ENCODE assay signal across 10 mouse cellular contexts in genomic region chr8:70501820-70502529, GRCm38 (mm10). TPM values are rescaled to one million over a fixed set of nuclear protein-coding genes. Genes with fewer than 3 reads are reported as not detected.
DNase-seq lines count a peak whose midpoint lies in the region; ATAC-seq lines count a peak whose summit lies in the region.
"Had no signal": no experiment of that assay in that cellular context is flagged by ENCODE, and none has a peak within 500 bp of the region (broad histone marks: within the 10 kb centered on the region; RNA-seq: fewer than 3 reads in every experiment).

No protein-coding gene starts in this region.

- H3K9me3 ChIP-seq in kidney, embryonic 15.5 days (replicated peaks), result no peaks in the 10 kb centered on the region
- no peaks in the 10 kb centered on the region for H3K9me3 ChIP-seq in heart, embryonic 13.5 days
- H3K9me3 ChIP-seq in liver, embryonic 12.5 days (replicated peaks), result no peaks in the 10 kb centered on the region
- H3K9me3 ChIP-seq: midbrain, embryonic 12.5 days had no signal

- H3K4me1 ChIP-seq in kidney, embryonic 15.5 days, result peaks cover 63% of the 10 kb centered on the region
- H3K4me1 ChIP-seq in heart, embryonic 13.5 days, result peaks cover 67% of the 10 kb centered on the region
- peaks cover 81% of the 10 kb centered on the region for H3K4me1 ChIP-seq in liver, embryonic 12.5 days

- H3K27ac ChIP-seq in kidney, embryonic 15.5 days, result no peak overlapping the region
- no peak overlapping the region for H3K27ac ChIP-seq in heart, embryonic 13.5 days (replicated peaks)
- peak overlapping the region; percentile 62; the same call in 1 of the 2 replicates for H3K27ac ChIP-seq in liver, embryonic 12.5 days
- H3K27ac ChIP-seq: midbrain, embryonic 12.5 days had no signal

- no peak for DNase-seq in kidney, adult 9 months
- DNase-seq in cerebellum, postnatal 25 days, result peak; percentile 65 to 72
- DNase-seq in thymus, adult 18-20 months, result no peak
- DNase-seq: thymus, postnatal 14 days had no signal

- peak overlapping the region; percentile 29; the same call in 1 of the 2 replicates for H3K4me2 ChIP-seq in kidney, embryonic 15.5 days
- peak overlapping the region; percentile 58 for H3K4me2 ChIP-seq in heart, embryonic 13.5 days
- peak overlapping the region; percentile 75 for H3K4me2 ChIP-seq in liver, embryonic 12.5 days

- H3K27me3 ChIP-seq in kidney, embryonic 15.5 days, result peaks cover 72% of the 10 kb centered on the region
- peaks cover 72% of the 10 kb centered on the region for H3K27me3 ChIP-seq in heart, embryonic 13.5 days (replicated peaks)
- H3K27me3 ChIP-seq in liver, embryonic 12.5 days (replicated peaks), result peaks cover 68% of the 10 kb centered on the region

- no peak overlapping the region for H3K9ac ChIP-seq in kidney, embryonic 15.5 days
- H3K9ac ChIP-seq in heart, embryonic 13.5 days, result peak overlapping the region; percentile 57
- peak overlapping the region; percentile 39 for H3K9ac ChIP-seq in liver, embryonic 12.5 days
- H3K9ac ChIP-seq: midbrain, embryonic 12.5 days had no signal

- peaks cover 3% of the 10 kb centered on the region for H3K36me3 ChIP-seq in kidney, embryonic 15.5 days
- peaks cover 14% of the 10 kb centered on the region for H3K36me3 ChIP-seq in heart, embryonic 13.5 days
- H3K36me3 ChIP-seq in liver, embryonic 12.5 days, result peaks cover 17% of the 10 kb centered on the region

- 10% methylated on average over 23 of the region's 23 CpGs for whole genome bisulfite sequencing in kidney, embryonic 15.5 days
- WGBS in heart, embryonic 13.5 days, result 12% methylated on average over 23 of the region's 23 CpGs
- WGBS in liver, embryonic 12.5 days (ENCODE audit: insufficient replicate concordance), result 14% methylated on average over 23 of the region's 23 CpGs

- no peak for ATAC-seq in kidney, embryonic 15.5 days (replicated peaks; ENCODE audit: low FRiP score)
- no peak for ATAC-seq in heart, embryonic 13.5 days (ENCODE audit: extremely low read depth, insufficient number of reproducible peaks, low FRiP score, low TSS enrichment)
- ATAC-seq in liver, embryonic 12.5 days, result no peak
- ATAC-seq in erythroid progenitor cell, adult 5-6 weeks (replicated peaks; ENCODE audit: low FRiP score, poor library complexity, severe bottlenecking), result no peak
- ATAC-seq in megakaryocyte, adult 5-6 weeks (ENCODE audit: poor library complexity, severe bottlenecking), result no peak

- H3K4me3 ChIP-seq in kidney, embryonic 15.5 days (replicated peaks), result no peak overlapping the region
- peak overlapping the region; percentile 29 for H3K4me3 ChIP-seq in heart, embryonic 13.5 days
- H3K4me3 ChIP-seq in liver, embryonic 12.5 days, result peak overlapping the region; percentile 28

RNA-seq across cellular contexts. Expression of gene Rex1bd, which starts 4.6 kb away (rescaled TPM):
- 128 and 133 TPM in 2 replicates for polyA plus RNA-seq in kidney, embryonic 15.5 days (2015; fragmentation: Nextera tagmentation; extraction: Ambion mirVana)
- polyA plus RNA-seq in heart, embryonic 13.5 days (2015; fragmentation: Nextera tagmentation; extraction: Ambion mirVana), result 116 and 125 TPM in 2 replicates
- 85.6 and 86.6 TPM in 2 replicates for polyA plus RNA-seq in liver, embryonic 12.5 days (2016; fragmentation: Nextera tagmentation; extraction: Ambion mirVana)
- total RNA-seq in erythroid progenitor cell, adult 5-6 weeks (2015; ENCODE audit: low replicate concordance), result 22.3 TPM in 1 of 2 replicates, not detected in the other
- total RNA-seq in erythroid progenitor cell, adult 5-6 weeks (2017; ENCODE audit: low replicate concordance), result 17.8 and 19.6 TPM in 2 replicates
- 40.4 and 47.5 TPM in 2 replicates for total RNA-seq in megakaryocyte, adult 5-6 weeks (2015)
- 37.3 and 43.7 TPM in 2 replicates for total RNA-seq in megakaryocyte, adult 5-6 weeks (2017)

RNA-seq across cellular contexts. Expression of gene Uba52, which starts 8.6 kb away (rescaled TPM):
- polyA plus RNA-seq in kidney, embryonic 15.5 days (2015; fragmentation: Nextera tagmentation; extraction: Ambion mirVana), result 954 and 1,022 TPM in 2 replicates
- 842 and 891 TPM in 2 replicates for polyA plus RNA-seq in heart, embryonic 13.5 days (2015; fragmentation: Nextera tagmentation; extraction: Ambion mirVana)
- polyA plus RNA-seq in liver, embryonic 12.5 days (2016; fragmentation: Nextera tagmentation; extraction: Ambion mirVana), result 841 and 876 TPM in 2 replicates
- 1,194 and 1,251 TPM in 2 replicates for total RNA-seq in erythroid progenitor cell, adult 5-6 weeks (2015; ENCODE audit: low replicate concordance)
- total RNA-seq in erythroid progenitor cell, adult 5-6 weeks (2017; ENCODE audit: low replicate concordance), result 418 and 1,480 TPM in 2 replicates
- total RNA-seq in megakaryocyte, adult 5-6 weeks (2015), result 2,237 and 2,370 TPM in 2 replicates
- total RNA-seq in megakaryocyte, adult 5-6 weeks (2017), result 4,162 and 4,635 TPM in 2 replicates

RNA-seq across cellular contexts. Expression of gene Crlf1, which starts 9.0 kb away (rescaled TPM):
- 21.1 and 24.1 TPM in 2 replicates for polyA plus RNA-seq in kidney, embryonic 15.5 days (2015; fragmentation: Nextera tagmentation; extraction: Ambion mirVana)
- polyA plus RNA-seq in heart, embryonic 13.5 days (2015; fragmentation: Nextera tagmentation; extraction: Ambion mirVana), result 3.7 and 5.5 TPM in 2 replicates
- polyA plus RNA-seq in liver, embryonic 12.5 days (2016; fragmentation: Nextera tagmentation; extraction: Ambion mirVana), result 3.9 and 4.0 TPM in 2 replicates
- total RNA-seq in erythroid progenitor cell, adult 5-6 weeks (2015; ENCODE audit: low replicate concordance), result not detected in 2 replicates
- 1.4 TPM in 1 of 2 replicates, not detected in the other for total RNA-seq in erythroid progenitor cell, adult 5-6 weeks (2017; ENCODE audit: low replicate concordance)
- not detected in 2 replicates for total RNA-seq in megakaryocyte, adult 5-6 weeks (2015)
- not detected in 2 replicates for total RNA-seq in megakaryocyte, adult 5-6 weeks (2017)

RNA-seq across cellular contexts. Expression of gene Tmem59l, which starts 14.8 kb away (rescaled TPM):
- polyA plus RNA-seq in kidney, embryonic 15.5 days (2015; fragmentation: Nextera tagmentation; extraction: Ambion mirVana), result 5.9 and 6.0 TPM in 2 replicates
- 0.45 and 0.76 TPM in 2 replicates for polyA plus RNA-seq in heart, embryonic 13.5 days (2015; fragmentation: Nextera tagmentation; extraction: Ambion mirVana)
- 0.18 and 0.37 TPM in 2 replicates for polyA plus RNA-seq in liver, embryonic 12.5 days (2016; fragmentation: Nextera tagmentation; extraction: Ambion mirVana)
- 3.2 TPM in 1 of 2 replicates, not detected in the other for total RNA-seq in erythroid progenitor cell, adult 5-6 weeks (2015; ENCODE audit: low replicate concordance)
- total RNA-seq in erythroid progenitor cell, adult 5-6 weeks (2017; ENCODE audit: low replicate concordance), result not detected in 2 replicates
- total RNA-seq in megakaryocyte, adult 5-6 weeks (2015), result not detected in 2 replicates
- total RNA-seq in megakaryocyte, adult 5-6 weeks (2017), result not detected in 2 replicates

RNA-seq across cellular contexts. Expression of gene Klhl26, which starts 25.2 kb away (rescaled TPM):
- polyA plus RNA-seq in kidney, embryonic 15.5 days (2015; fragmentation: Nextera tagmentation; extraction: Ambion mirVana), result 20.0 and 23.5 TPM in 2 replicates
- 11.2 and 12.4 TPM in 2 replicates for polyA plus RNA-seq in heart, embryonic 13.5 days (2015; fragmentation: Nextera tagmentation; extraction: Ambion mirVana)
- 9.4 and 9.5 TPM in 2 replicates for polyA plus RNA-seq in liver, embryonic 12.5 days (2016; fragmentation: Nextera tagmentation; extraction: Ambion mirVana)
- 5.0 and 10.1 TPM in 2 replicates for total RNA-seq in erythroid progenitor cell, adult 5-6 weeks (2015; ENCODE audit: low replicate concordance)
- 4.0 and 5.1 TPM in 2 replicates for total RNA-seq in erythroid progenitor cell, adult 5-6 weeks (2017; ENCODE audit: low replicate concordance)
- 1.6 and 2.4 TPM in 2 replicates for total RNA-seq in megakaryocyte, adult 5-6 weeks (2015)
- total RNA-seq in megakaryocyte, adult 5-6 weeks (2017), result 3.6 and 5.4 TPM in 2 replicates

Comparison
In these comparisons a context has a peak if more than half of its experiments do, and no peak if none do; other contexts are left out.
1. DNase-seq: peak in cerebellum, postnatal 25 days (2 of 2); none in kidney, adult 9 months (single experiment) and thymus, adult 18-20 months (0 of 2).
2. Peak in every context shown above with its lines, with median percentiles within 50 percentile points of each other: H3K4me2 ChIP-seq.